Mouse (Mus musculus) common myeloid progenitor, adult 5-6 weeks (primary cell): ENCODE measurements at regions not wholly inside any gene's neighbourhood (a gene's known extent, or its start where the extent isn't known, plus 50 kb on each side); places are given as distances from the start of the nearest gene placed in this dataset.

ENCODE experiments used
- ATAC-seq: replicated peaks from 2 replicates; pipeline ENCODE4 v1.8.0; 2016; ENCODE audit warnings: low read depth, mild to moderate bottlenecking, moderate TSS enrichment, inconsistent platforms; ENCODE audit not compliant: poor library complexity, severe bottlenecking

DNA sequence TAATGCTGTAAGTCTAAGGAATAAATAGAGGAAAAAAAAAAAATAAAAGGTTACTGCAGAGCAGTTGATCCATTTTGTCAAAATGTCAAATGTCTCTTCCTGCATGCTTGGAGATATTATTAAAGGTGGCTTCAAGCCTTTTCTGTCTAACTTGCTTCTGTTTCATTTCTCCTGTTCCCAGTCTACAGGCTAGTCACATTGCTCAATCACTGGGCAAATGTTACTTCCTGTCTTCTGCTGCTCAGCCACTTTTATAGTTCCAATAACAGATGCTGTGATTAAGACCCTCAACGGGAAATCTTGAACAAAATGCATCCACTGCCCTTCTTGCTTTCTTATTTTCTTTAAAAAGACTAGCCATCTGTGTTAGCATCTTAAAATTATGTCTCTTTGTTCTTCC is 1445.2 kb upstream of the Pcdh17 start:
- peak; percentile 73; the same call in 1 of the 2 replicates for ATAC-seq

DNA sequence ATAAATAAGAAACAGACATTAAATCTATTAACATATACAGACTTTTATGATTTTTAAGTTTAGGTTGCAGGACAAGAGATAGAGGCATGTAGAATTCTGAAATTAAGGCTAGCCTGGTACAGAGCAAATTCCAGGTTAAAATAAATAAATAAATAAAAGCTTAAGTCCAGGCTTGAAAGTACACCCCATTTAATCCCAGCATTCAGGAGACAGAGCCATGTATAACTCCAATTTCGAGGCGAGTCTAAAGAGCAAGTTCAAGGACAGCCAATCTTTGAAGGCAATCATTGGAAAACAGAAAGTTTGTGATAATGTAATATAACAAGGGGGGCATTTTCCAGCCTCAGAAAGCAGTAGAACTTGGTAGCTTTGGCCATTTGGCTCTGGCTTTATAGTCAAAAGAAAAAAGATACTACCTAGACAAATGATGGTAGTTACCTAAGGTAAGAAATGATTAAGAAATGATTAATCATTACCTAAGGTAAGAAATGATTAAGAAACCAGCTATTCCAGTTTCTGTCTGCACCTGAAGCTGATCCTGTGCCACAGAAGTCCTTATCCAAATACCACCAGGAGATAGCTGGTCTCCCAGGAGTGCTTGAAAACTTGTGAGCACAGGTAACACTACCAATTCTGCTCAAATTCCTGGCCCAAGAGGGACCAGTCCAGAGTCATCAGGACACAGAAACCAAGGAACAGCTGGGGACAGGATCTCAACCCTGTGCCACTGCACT is 1441.0 kb upstream of the Pcdh17 start:
- ATAC-seq, result no peak

DNA sequence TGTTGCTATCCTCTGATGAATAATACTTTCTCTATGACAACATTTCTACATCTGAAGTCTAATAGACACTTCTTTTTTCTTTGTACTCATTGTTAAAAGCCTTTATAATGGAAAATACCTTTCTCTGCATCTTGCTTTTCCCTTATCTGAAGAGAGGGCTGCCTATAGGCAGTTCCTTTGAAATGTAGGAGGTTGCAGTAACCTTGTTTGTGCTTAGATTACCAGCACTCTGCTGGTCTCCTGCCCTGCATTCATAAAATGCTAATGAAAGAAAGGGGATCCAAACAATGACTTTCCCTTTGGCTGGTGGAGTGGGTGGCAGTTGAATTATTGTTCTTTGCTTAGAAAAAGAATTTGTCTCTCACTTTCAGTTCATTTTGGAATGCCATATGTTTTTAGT is 1434.8 kb upstream of the Pcdh17 start:
- no peak for ATAC-seq

DNA sequence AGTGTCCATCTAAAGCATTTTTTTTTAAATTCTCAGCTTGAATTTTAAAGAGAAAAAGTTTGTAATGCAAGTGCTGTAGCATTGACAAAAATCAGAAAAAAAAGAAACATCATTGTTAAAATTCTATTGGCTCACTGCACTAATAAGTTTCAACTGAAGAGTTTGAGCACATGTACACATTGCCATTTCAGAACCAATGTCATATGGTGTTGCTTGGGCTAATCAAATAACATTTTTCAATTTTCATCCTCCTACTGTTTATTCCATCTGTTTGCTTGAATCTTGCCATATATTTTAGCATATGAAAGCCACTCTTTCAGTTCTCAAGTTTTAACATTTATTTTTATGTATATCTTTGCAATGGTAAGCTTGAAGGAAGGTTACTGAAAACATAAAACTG is 1421.5 kb upstream of the Pcdh17 start:
- ATAC-seq, result no peak
